Mouse (Mus musculus): ENCODE results near the gene Exosc8. TPM values are rescaled to one million over a fixed set of nuclear protein-coding genes. Genes with fewer than 3 reads are reported as not detected.

The Exosc8 gene
- polyA plus RNA-seq, 1 experiment from 2014 or later = 80.5 TPM

DNA sequence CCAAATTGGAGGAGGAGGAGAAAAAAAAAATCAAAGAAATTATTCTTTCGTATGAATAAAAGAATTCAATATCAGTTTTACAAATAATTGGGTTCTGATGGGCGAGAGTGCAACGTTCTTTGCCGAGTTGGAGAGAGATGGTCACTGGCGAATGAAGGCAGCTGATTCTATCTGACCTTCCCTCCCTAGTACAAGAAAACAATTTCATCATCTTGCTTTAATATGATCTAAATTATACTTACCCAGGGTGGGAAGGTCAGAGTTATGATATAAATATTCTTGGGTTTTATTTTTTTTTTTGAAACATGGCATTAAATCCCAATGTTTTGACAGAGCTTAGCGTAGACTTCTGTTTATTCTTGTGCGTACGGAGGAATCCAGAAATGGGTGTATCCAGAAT, 22.3 kb upstream of the Exosc8 start:
- Histone ChIP-seq H3K4me2 (ENCODE audit: low read length) (no peak overlapping the region), H3K27me3 (ENCODE audit: insufficient read depth, low read length) (no peaks in the 10 kb centered on the region), H3K9me3 (replicated peaks; ENCODE audit: low read length) (no peaks in the 10 kb centered on the region), H3K9ac (ENCODE audit: low read depth, low read length) (no peak overlapping the region), H3K4me1 (replicated peaks; ENCODE audit: insufficient read depth, low read length) (peaks cover 3% of the 10 kb centered on the region; the same call in 1 of the 2 replicates), H3K36me3 (ENCODE audit: insufficient read depth, low read length) (no peaks in the 10 kb centered on the region), H3K27ac (no peak overlapping the region), H3K4me3 (replicated peaks; ENCODE audit: low read depth, low read length) (no peak overlapping the region)
- no peak for ATAC-seq (replicated peaks; ENCODE audit: low FRiP score, low read depth)
- DNase-seq (ENCODE audit: low spot score) = no peak
- 77% methylated on average over 8 of the region's 8 CpGs for WGBS
- no peak for TF ChIP-seq CTCF (IDR thresholded peaks at IDR 0.05; ENCODE audit: low read depth)

DNA sequence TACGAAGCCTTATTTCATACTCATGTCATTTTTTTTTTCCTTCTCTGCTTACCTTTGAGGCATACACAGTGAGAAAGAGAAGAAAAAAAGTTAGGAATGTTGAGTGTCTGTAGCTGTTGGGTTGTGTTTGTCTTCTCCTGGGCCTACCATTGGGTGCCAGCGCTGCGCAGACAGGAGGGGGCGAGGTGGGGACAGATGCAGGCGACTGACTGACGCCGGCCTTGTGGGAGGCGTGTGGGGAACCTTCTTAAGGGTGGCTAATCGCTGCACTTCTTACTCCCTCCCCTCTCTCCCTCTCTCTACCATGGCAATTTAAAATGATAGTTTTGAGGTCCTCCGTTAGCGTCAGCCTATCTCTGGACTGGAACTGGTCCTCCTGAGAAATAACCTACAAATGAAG, 20.9 kb upstream of the Exosc8 start:
- DNase-seq (ENCODE audit: low spot score) = peak; percentile 58
- Histone ChIP-seq H3K4me2 (ENCODE audit: low read length) (peak overlapping the region; percentile 87), H3K27me3 (ENCODE audit: insufficient read depth, low read length) (no peaks in the 10 kb centered on the region), H3K9ac (ENCODE audit: low read depth, low read length) (peak overlapping the region; percentile 63), H3K4me3 (replicated peaks; ENCODE audit: low read depth, low read length) (peak overlapping the region; percentile 52), H3K9me3 (replicated peaks; ENCODE audit: low read length) (no peaks in the 10 kb centered on the region), H3K4me1 (replicated peaks; ENCODE audit: insufficient read depth, low read length) (peaks cover 3% of the 10 kb centered on the region; the same call in 1 of the 2 replicates), H3K36me3 (ENCODE audit: insufficient read depth, low read length) (no peaks in the 10 kb centered on the region), H3K27ac (peak overlapping the region; percentile 63; the same call in 1 of the 2 replicates)
- no peak for TF ChIP-seq CTCF (IDR thresholded peaks at IDR 0.05; ENCODE audit: low read depth)
- no peak; the same call in 1 of the 2 replicates for ATAC-seq (replicated peaks; ENCODE audit: low FRiP score, low read depth)
- WGBS = under 1% methylated on average over 11 of the region's 11 CpGs

DNA sequence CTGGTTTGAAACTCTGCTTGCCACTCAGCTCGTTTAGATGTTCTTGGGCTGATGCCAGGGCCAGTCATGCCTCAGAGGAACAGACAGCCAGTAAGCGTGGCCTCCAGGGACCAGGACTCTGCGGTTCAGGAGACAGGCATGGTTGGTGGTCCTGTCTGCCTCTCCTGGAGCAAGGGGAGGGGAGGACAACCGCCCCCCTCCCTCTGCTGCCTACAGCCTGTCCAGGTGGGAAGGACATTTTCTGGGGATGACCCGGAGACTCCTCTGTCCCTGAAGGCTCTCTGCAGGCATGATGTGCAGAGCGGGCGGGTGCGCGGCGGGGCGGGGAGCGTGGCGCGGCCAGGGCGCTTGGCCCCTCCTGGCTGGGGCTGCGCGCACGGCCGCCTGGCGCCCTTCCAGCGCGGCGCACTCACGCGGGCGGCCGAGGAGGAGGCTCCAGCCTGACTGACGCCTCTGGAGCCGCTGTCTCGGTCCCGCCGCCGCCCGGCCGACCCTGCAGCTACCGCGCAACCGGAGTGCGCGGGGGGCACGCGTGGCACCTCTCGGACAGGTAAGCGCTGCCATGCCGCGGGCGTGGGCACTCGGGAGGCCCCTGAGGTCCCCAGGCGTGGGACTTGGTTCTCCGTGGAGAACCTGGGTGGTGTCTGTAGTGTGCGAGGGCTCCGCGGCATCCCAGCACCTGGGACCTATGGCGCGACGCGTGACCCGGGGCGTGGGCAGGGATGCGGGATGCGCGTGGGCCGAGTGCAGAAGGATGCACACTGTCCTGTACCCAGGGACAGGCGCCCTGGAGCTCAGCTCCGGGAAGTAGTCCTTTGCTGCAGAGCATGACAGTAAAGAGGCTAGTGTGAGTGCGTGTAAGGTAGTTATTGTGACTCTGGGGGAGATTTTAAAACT, 20.2 kb upstream of the Exosc8 start, which contains the start of gene Smad9:
TSS of gene Smad9 (plus strand) at position 438 of the 897 bp plus-strand sequence.
- ATAC-seq (replicated peaks; ENCODE audit: low FRiP score, low read depth) (peak; percentile 86), DNase-seq (ENCODE audit: low spot score) (peak; percentile 68)
- H3K9ac ChIP-seq (ENCODE audit: low read depth, low read length) = peak within 1 kb of the TSS; percentile 63
- 0 out of 2 replicates have a peak, but pooled peaks cover 2% of the 10 kb centered on the region for H3K36me3 ChIP-seq (ENCODE audit: insufficient read depth, low read length)
- peak within 1 kb of the TSS; percentile 87 for H3K4me2 ChIP-seq (ENCODE audit: low read length)
- no peak for TF ChIP-seq CTCF (IDR thresholded peaks at IDR 0.05; ENCODE audit: low read depth)
- no peaks in the 10 kb centered on the region for H3K27me3 ChIP-seq (ENCODE audit: insufficient read depth, low read length)
- under 1% methylated on average over 65 of the region's 66 CpGs for WGBS
- peak within 1 kb of the TSS; percentile 52 for H3K4me3 ChIP-seq (replicated peaks; ENCODE audit: low read depth, low read length)
- no peaks in the 10 kb centered on the region for H3K9me3 ChIP-seq (replicated peaks; ENCODE audit: low read length)
- peak within 1 kb of the TSS; percentile 63 for H3K27ac ChIP-seq
- peaks cover 3% of the 10 kb centered on the region; the same call in 1 of the 2 replicates for H3K4me1 ChIP-seq (replicated peaks; ENCODE audit: insufficient read depth, low read length)

DNA sequence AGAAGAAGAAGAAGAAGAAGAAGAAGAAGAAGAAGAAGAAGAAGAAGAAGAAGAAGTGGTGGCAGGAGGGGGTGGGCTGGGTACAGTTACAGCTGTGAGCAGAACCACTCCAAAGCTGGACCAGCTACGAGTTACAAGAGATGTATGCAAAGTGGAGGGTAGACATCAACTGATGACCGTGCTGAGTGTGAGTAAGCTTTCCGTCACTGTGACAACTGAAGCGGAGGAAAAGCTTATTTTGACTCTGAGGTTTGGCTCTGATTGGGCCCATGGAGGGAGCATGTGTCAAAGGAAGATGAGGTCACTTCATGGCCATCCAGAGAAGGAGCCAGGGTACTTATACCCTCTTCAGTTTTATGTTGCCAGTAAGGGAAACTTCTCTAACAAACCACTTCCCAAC, 18.2 kb upstream of the Exosc8 start:
- no peaks in the 10 kb centered on the region for H3K9me3 ChIP-seq (replicated peaks; ENCODE audit: low read length)
- no peak overlapping the region for H3K27ac ChIP-seq
- no peak overlapping the region for H3K4me3 ChIP-seq (replicated peaks; ENCODE audit: low read depth, low read length)
- no peak for TF ChIP-seq CTCF (IDR thresholded peaks at IDR 0.05; ENCODE audit: low read depth)
- ATAC-seq (replicated peaks; ENCODE audit: low FRiP score, low read depth) (no peak), DNase-seq (ENCODE audit: low spot score) (no peak)
- peaks cover 3% of the 10 kb centered on the region; the same call in 1 of the 2 replicates for H3K4me1 ChIP-seq (replicated peaks; ENCODE audit: insufficient read depth, low read length)
- WGBS = 64% methylated on average over 4 of the region's 4 CpGs
- no peaks in the 10 kb centered on the region for H3K27me3 ChIP-seq (ENCODE audit: insufficient read depth, low read length)
- H3K9ac ChIP-seq (ENCODE audit: low read depth, low read length) = no peak overlapping the region
- no peak overlapping the region for H3K4me2 ChIP-seq (ENCODE audit: low read length)
- H3K36me3 ChIP-seq (ENCODE audit: insufficient read depth, low read length) = peaks cover 12% of the 10 kb centered on the region

DNA sequence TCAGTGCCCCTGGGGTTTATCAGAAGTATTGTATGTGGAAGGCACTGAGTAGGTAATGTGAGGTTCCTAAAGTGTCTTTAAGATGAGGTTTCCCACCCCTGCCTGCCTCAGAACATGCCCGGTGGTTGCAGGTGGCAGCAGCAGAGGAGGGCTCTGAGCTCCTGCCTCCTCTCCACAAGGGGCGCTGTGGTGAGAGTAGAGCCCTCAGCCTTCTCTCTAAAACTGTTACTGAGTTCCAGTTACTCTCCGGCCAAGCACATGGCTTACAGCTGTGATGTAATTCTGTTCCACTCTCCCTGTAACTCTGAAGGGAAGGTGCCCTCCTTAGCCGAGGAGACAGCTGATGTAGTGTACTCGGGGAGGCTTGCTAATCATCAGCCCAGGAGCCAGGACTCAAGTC, 10.6 kb upstream of the Exosc8 start:
- Histone ChIP-seq H3K9ac (ENCODE audit: low read depth, low read length) (no peak overlapping the region), H3K4me1 (replicated peaks; ENCODE audit: insufficient read depth, low read length) (no peaks in the 10 kb centered on the region), H3K4me3 (replicated peaks; ENCODE audit: low read depth, low read length) (no peak overlapping the region), H3K27me3 (ENCODE audit: insufficient read depth, low read length) (no peaks in the 10 kb centered on the region), H3K9me3 (replicated peaks; ENCODE audit: low read length) (no peaks in the 10 kb centered on the region), H3K4me2 (ENCODE audit: low read length) (no peak overlapping the region), H3K27ac (no peak overlapping the region), H3K36me3 (ENCODE audit: insufficient read depth, low read length) (peaks cover 78% of the 10 kb centered on the region)
- 60% methylated on average over 5 of the region's 5 CpGs for WGBS
- ATAC-seq (replicated peaks; ENCODE audit: low FRiP score, low read depth) = peak; percentile 68; the same call in 1 of the 2 replicates
- peak; percentile 50 for DNase-seq (ENCODE audit: low spot score)
- peak; percentile 66 for TF ChIP-seq CTCF (IDR thresholded peaks at IDR 0.05; ENCODE audit: low read depth)

DNA sequence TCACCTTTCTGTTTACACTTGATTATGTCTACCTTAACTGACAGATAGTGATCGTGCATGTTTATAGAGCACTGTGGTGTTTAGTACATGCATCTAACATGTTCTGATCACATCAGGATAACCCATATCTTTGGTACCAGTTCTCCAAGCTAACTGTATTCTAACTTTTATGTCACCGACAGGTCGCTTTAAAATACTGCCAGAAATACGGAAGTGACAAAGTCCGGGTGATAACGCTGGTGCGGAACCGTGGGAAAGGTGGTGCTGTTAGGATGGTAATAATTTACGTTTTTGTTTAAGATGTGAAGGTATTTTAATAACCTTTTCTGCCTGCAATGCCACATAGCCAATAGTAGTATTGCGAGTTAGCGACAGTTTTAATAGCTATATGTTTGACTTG, 6.8 kb upstream of the Exosc8 start:
- Histone ChIP-seq H3K4me2 (ENCODE audit: low read length) (no peak overlapping the region), H3K27me3 (ENCODE audit: insufficient read depth, low read length) (no peaks in the 10 kb centered on the region), H3K4me3 (replicated peaks; ENCODE audit: low read depth, low read length) (no peak overlapping the region), H3K9me3 (replicated peaks; ENCODE audit: low read length) (no peaks in the 10 kb centered on the region), H3K36me3 (ENCODE audit: insufficient read depth, low read length) (peaks cover 62% of the 10 kb centered on the region), H3K27ac (no peak overlapping the region), H3K9ac (ENCODE audit: low read depth, low read length) (no peak overlapping the region), H3K4me1 (replicated peaks; ENCODE audit: insufficient read depth, low read length) (no peaks in the 10 kb centered on the region)
- TF ChIP-seq CTCF (IDR thresholded peaks at IDR 0.05; ENCODE audit: low read depth) = no peak
- WGBS = 93% methylated on average over 11 of the region's 11 CpGs
- DNase-seq (ENCODE audit: low spot score) (no peak), ATAC-seq (replicated peaks; ENCODE audit: low FRiP score, low read depth) (no peak)
